Mouse (Mus musculus): ENCODE results near the gene Cldn6.

Gene Cldn6

GRCm38 (mm10) chr17:23675127-23675526, 3.9 kb upstream of the Cldn6 start:
- DNase-seq, result no peak

DNA sequence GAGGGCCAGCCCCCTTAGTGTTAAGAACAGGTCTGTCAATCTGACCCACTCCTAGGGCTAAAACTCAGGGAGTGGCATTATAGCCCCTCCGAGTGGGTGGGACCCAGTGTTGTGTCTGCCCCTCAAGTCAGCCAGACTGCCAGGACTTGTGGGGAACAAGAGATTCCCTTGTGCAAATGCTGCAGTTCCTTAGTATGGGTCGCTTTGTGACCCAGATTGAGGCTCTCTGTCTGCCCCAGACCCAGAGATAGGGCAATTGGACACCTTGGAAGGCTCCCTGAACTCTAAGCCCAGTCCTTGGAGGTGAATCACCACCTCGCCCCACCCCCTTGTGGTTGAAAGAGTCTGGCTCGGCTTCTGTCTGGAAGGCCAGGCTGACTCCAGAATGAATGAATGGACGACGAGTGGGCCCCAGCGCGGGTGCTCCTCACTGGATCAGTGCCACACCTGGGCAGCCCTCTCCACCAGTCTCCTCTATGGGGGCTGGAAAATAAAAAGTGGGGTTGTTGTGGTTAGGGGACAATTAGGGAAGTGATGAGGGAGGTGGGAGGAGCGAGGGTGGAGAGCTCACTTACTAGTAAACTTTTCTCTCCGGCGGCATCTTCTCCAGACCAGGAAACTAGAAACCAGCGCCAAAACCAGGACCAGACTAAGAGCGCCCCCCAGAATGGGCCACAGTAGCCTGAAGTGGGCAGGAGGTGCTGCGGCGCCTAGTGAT, 3.3 kb upstream of the Cldn6 start:
- DNase-seq, result peak in 1 of 2 experiments; percentile 29

DNA sequence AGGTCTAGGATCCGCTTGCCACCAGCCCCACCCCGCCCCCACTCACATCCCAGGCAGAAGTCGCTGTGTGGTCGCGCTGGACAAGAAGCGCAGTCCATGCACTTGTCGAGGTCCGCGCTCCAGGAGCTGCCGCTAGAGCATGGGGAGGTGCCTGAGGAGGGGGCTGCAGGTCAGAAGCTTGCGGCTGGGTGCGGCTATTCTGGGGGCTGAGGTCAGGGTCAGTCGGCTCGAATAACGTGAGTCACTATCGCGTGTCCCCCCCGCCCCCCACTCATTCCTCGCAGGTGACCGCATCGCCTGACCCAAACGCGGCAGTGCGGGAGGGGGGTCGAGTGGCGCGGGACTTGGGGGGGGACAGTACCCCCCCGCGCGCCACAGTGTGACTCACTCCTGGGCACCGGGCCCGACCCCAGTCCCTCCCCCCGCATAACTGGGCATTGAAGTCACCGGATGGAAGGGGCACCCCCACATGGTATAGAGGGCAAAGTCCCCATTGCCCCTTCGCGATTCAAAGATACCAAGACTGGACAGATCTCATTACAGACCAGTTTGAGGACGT, 2.5 kb upstream of the Cldn6 start:
- peak in 1 of 2 experiments; percentile 33 for DNase-seq

DNA sequence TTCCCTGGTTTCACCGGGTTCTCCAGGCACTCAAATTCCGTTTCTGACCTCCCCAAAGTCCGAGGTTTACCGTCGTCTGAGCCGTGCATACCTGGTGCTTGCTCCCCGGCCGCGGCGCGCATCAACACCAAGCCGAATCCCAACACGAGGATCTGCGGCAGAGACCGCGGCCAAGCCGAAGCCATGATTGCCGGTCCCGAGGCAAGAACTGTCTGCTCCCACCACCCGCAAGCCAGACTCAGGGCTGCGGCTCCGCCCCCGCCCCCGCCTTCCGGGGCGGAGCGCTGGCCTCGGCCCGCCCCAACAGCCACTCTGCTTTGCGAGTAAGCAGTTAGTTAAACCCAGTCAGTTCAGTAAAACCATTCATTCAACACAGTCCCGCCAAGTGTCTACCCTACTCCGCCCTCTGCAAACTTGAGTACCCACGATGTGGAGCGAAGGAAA, 1.8 kb upstream of the Cldn6 start, which contains the start of gene Tnfrsf12a:
Gene Tnfrsf12a, minus strand, starts transcription at position 233 of the 444 bp plus-strand sequence.
- peak; percentile 82 to 83 for DNase-seq

DNA sequence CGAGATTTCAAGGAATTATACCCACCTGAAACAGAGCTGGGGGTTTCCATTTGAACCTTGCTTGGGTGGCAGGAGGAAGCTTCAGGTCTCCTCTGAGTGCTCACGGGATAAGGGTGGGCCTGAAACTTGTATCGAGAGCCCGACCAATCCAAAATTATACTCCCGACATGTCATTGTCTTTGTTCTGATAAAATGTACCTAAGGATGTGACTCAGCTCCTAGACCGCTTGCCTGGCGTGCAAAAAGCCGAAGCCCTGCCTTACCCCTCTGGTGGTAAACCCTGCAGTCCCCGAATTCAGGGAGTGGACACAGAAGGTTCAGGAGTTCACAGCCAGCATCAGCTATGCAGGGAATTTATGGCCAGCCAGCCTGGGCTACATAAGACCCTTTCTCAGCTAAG, 1.3 kb downstream of the Cldn6 start:
- no peak for DNase-seq

GRCm38 (mm10) chr17:23681086-23681485, 2.0 kb downstream of the Cldn6 start:
- DNase-seq, result no peak

DNA sequence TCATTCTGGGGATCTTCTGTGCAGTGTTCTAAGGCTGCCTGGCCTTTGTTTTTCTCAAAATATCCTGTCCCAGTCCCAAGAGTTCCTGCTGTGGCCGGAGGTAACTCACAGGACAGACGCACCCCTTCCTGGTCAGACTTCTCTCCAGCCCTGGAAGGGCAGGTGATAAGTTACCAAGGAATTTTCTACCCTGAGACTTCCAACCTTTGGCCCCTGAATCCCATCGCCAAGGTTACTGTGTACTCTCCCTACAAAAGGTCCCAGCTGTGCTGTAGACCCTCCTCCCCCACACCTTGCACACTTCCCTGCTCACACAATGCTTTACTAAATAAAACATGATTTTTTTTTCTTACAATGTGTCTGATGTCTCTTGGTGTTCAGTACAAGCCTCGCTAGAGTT, 3.0 kb downstream of the Cldn6 start:
- DNase-seq, result no peak

GRCm38 (mm10) chr17:23682530-23682929, 3.5 kb downstream of the Cldn6 start:
- DNase-seq, result no peak

- no peak for DNase-seq
Observed at GRCm38 (mm10) chr17:23683226-23683625, 4.2 kb downstream of the Cldn6 start.

DNA sequence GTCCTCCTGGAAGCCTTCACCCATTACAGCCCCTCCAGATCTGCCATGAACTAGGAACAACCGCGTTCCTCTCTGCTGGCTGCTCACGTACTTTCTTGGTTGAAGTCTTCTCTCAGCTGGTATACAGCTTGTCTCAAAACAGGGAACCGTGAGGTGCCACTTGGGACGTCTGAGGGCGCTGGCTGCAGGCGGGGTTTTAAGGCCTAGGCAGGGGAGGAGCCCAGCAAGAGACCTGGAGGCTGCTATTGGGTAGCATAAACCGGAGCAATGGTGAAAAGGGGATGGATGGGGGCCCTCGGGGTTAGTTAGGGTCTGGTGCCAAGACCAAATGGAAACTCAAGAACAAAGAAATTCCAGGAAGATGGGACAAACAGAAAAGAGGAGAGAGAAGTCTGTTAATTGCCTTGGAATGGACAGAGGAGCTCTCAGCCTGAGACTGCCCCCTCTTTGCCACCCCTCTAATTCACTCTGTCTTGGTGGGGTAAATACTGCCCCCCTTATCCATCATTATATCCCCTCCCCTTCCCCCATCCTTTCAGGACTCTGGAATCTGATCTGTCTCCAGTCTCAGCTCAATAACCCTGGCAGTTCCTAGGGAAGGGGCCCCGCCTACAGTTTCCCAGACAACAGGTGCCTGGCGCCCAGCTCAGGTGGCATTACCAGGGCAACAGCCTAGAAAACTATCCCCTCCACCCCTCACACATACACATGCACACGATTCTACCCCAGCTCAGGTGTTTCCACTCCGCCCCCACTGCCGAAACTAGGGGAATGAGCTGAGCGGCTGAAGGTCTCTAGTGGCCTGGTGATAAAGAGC, 5.0 kb downstream of the Cldn6 start, which contains the start of gene Cldn9:
Gene Cldn9, minus strand, starts transcription at position 171 of the 817 bp plus-strand sequence.
- no peak for DNase-seq

- DNase-seq, result no peak
Observed at GRCm38 (mm10) chr17:23694491-23694890, 15.4 kb downstream of the Cldn6 start.

GRCm38 (mm10) chr17:23695801-23696200, 16.8 kb downstream of the Cldn6 start:
- no peak for DNase-seq

GRCm38 (mm10) chr17:23699131-23700077, 20.4 kb downstream of the Cldn6 start:
- no peak for DNase-seq

GRCm38 (mm10) chr17:23700079-23700478, 21.0 kb downstream of the Cldn6 start:
- peak; percentile 67 to 70 for DNase-seq

DNA sequence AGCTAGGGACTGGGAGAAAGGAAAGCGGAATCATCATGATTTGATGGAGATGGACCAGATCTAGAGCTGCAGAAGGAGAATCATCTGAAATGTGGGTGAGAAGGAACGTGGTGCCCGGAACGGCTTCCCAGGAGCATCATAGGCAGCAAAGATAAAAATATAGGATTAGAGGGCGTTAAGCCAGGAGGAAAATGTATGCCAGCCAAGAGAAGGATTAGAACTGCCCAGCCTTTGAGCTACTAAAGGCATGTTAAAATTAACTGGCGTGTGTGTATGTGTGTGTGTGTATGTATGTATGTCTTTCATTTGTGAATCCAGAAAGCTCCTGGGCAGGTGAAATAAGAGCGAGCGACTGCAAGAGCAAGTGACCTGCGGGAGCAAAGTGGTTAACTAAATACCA, 24.3 kb downstream of the Cldn6 start:
- DNase-seq, result no peak

DNA sequence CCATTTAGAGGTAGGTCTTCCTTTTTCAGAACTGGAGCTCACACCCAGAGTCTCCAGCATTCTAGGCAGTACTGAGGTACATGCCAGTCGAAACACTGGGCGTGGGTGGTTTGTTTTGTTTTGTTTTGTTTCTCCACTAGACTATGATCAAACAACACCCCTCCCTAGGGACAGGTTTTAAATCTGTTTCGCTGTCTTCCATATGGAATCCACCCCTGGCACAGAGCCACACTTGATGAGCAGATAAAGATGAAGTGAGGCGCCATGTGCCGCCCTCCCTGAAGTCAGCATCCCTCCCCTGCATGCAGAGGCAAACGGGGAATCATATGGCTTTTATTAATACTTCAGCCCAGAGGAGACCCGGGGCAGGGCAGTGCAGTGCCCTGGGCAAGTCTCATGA, 25.7 kb downstream of the Cldn6 start:
- no peak for DNase-seq

- DNase-seq, result no peak
Observed at GRCm38 (mm10) chr17:23705525-23706104, 26.6 kb downstream of the Cldn6 start.

GRCm38 (mm10) chr17:23706212-23706611, 27.2 kb downstream of the Cldn6 start:
- peak in 1 of 2 experiments; percentile 31 for DNase-seq

- DNase-seq, result no peak
Observed at GRCm38 (mm10) chr17:23717003-23717402, 38.0 kb downstream of the Cldn6 start.

GRCm38 (mm10) chr17:23719455-23719854, 40.4 kb downstream of the Cldn6 start:
- no peak for DNase-seq

DNA sequence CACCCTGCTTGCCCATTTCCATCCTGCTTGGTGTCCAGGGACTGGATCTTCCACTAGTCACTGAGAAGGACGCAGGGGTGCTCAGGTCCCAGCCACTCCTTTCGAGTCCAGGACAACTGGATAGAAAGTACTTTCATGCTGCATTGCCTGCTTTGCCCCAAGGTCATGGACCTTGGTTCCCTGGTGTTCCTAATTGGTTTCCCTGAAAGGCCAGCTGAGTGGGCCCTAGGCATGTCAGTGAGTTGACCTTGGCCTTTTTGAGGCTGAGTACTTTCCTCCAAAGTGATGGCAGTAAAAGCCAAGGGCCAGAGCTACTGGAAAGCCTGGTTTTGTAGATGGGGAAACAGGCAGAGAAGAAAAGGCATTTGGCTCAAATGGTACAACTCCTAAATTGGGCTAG, 42.8 kb downstream of the Cldn6 start:
- DNase-seq, result no peak

All from thymus, adult 18-20 months (tissue).